Mouse (Mus musculus): ENCODE results near the gene Mrpl47.

GRCm38 (mm10) chr3:32690008-32690407, 47.4 kb downstream of the Mrpl47 start:
- no peak for TF ChIP-seq POLR2A (IDR thresholded peaks at IDR 0.05; ENCODE audit: insufficient read depth, low read length)
- no peak for TF ChIP-seq EP300 (IDR thresholded peaks at IDR 0.05; ENCODE audit: insufficient read depth, low read depth, low read length)

Data from ES-Bruce4 (cell line).